9 mouse cellular contexts compared by ENCODE assay signal in genomic region chr13:49020152-49020551, GRCm38 (mm10). TPM values are rescaled to one million over a fixed set of nuclear protein-coding genes. Genes with fewer than 3 reads are reported as not detected.
DNase-seq lines count a peak whose midpoint lies in the region; ATAC-seq lines count a peak whose summit lies in the region.
"Had no signal": no experiment of that assay in that cellular context is flagged by ENCODE, and none has a peak within 500 bp of the region (broad histone marks: within the 10 kb centered on the region; RNA-seq: fewer than 3 reads in every experiment).

No protein-coding gene starts in this region.

- H3K4me1 ChIP-seq in forebrain, embryonic 14.5 days (ENCODE audit: control insufficient read depth, insufficient read depth, low read length), result peaks cover 12% of the 10 kb centered on the region
- H3K4me1 ChIP-seq in forebrain, embryonic 15.5 days, result peaks cover 24% of the 10 kb centered on the region
- H3K4me1 ChIP-seq in limb, embryonic 11.5 days (ENCODE audit: control insufficient read depth, insufficient read depth, low read length), result peaks cover 9% of the 10 kb centered on the region; the same call in 1 of the 2 replicates

- 65% methylated on average over 5 of the region's 5 CpGs for WGBS in forebrain, embryonic 14.5 days
- WGBS in forebrain, embryonic 15.5 days, result 55% methylated on average over 5 of the region's 5 CpGs
- WGBS in limb, embryonic 11.5 days, result 66% methylated on average over 5 of the region's 5 CpGs

- H3K27ac ChIP-seq in forebrain, embryonic 14.5 days (ENCODE audit: low read depth, low read length), result no peak overlapping the region
- H3K27ac ChIP-seq in forebrain, embryonic 15.5 days (replicated peaks), result no peak overlapping the region
- no peak overlapping the region for H3K27ac ChIP-seq in limb, embryonic 11.5 days (replicated peaks; ENCODE audit: low read depth, low read length)
- H3K27ac ChIP-seq: limb, embryonic 13.5 days had no signal

- no peak overlapping the region for H3K4me2 ChIP-seq in forebrain, embryonic 14.5 days (ENCODE audit: low read length)
- H3K4me2 ChIP-seq in forebrain, embryonic 15.5 days (replicated peaks), result no peak overlapping the region
- H3K4me2 ChIP-seq in limb, embryonic 11.5 days (ENCODE audit: low read depth, severe bottlenecking), result no peak overlapping the region
- H3K4me2 ChIP-seq: limb, embryonic 13.5 days had no signal

- no peak overlapping the region for H3K9ac ChIP-seq in forebrain, embryonic 14.5 days (ENCODE audit: low read length)
- H3K9ac ChIP-seq in forebrain, embryonic 15.5 days (replicated peaks), result no peak overlapping the region
- no peak overlapping the region for H3K9ac ChIP-seq in limb, embryonic 11.5 days (ENCODE audit: low read length)
- H3K9ac ChIP-seq: limb, embryonic 13.5 days had no signal

- H3K4me3 ChIP-seq in forebrain, embryonic 14.5 days (ENCODE audit: low read depth, low read length), result no peak overlapping the region
- H3K4me3 ChIP-seq in forebrain, embryonic 15.5 days, result no peak overlapping the region
- H3K4me3 ChIP-seq in limb, embryonic 11.5 days (ENCODE audit: low read depth, low read length), result no peak overlapping the region
- H3K4me3 ChIP-seq: limb, embryonic 13.5 days had no signal

- no peaks in the 10 kb centered on the region; the same call in 1 of the 2 replicates for H3K9me3 ChIP-seq in forebrain, embryonic 14.5 days (replicated peaks; ENCODE audit: control insufficient read depth, low read length)
- no peaks in the 10 kb centered on the region; the same call in 1 of the 2 replicates for H3K9me3 ChIP-seq in forebrain, embryonic 15.5 days
- H3K9me3 ChIP-seq in limb, embryonic 11.5 days (ENCODE audit: control insufficient read depth, low read length), result no peaks in the 10 kb centered on the region; the same call in 1 of the 2 replicates

- H3K27me3 ChIP-seq in forebrain, embryonic 14.5 days (replicated peaks; ENCODE audit: control insufficient read depth, insufficient read depth, low read length), result no peaks in the 10 kb centered on the region
- no peaks in the 10 kb centered on the region for H3K27me3 ChIP-seq in forebrain, embryonic 15.5 days
- no peaks in the 10 kb centered on the region for H3K27me3 ChIP-seq in limb, embryonic 11.5 days (ENCODE audit: control insufficient read depth, insufficient read depth, low read length)
- H3K27me3 ChIP-seq: limb, embryonic 13.5 days had no signal

- no peak for ATAC-seq in forebrain, embryonic 14.5 days
- no peak for ATAC-seq in forebrain, embryonic 15.5 days (replicated peaks)
- no peak for ATAC-seq in limb, embryonic 11.5 days (ENCODE audit: insufficient number of reproducible peaks, low FRiP score, low TSS enrichment, low read depth)

- DNase-seq in forebrain, embryonic 14.5 days (ENCODE audit: low spot score), result peak; percentile 43
- DNase-seq in 416B (ENCODE audit: low read depth), result peak; percentile 18
- DNase-seq in gastrocnemius, adult 18-20 months (ENCODE audit: low spot score), result peak; percentile 83
- DNase-seq in limb, embryonic 11.5 days (ENCODE audit: low spot score), result peak; percentile 36
- DNase-seq in right cerebral cortex, postnatal 36 days (ENCODE audit: low spot score in 2 of 2), result no peak
- no peak for DNase-seq in spleen, adult 18-20 months
- no peak for DNase-seq in lung, postnatal 36 days

- H3K36me3 ChIP-seq in forebrain, embryonic 14.5 days (ENCODE audit: control insufficient read depth, insufficient read depth, low read length), result no peaks in the 10 kb centered on the region
- H3K36me3 ChIP-seq in forebrain, embryonic 15.5 days, result no peaks in the 10 kb centered on the region
- no peaks in the 10 kb centered on the region for H3K36me3 ChIP-seq in limb, embryonic 11.5 days (ENCODE audit: control insufficient read depth, insufficient read depth, low read length)
- H3K36me3 ChIP-seq: limb, embryonic 13.5 days had no signal

RNA-seq across cellular contexts. Expression of gene Fam120a, which starts 52.3 kb away (rescaled TPM):
- polyA plus RNA-seq in forebrain, embryonic 14.5 days (2014; fragmentation: Nextera tagmentation; extraction: Ambion mirVana), result 17.8 and 18.7 TPM in 2 replicates
- polyA plus RNA-seq in forebrain, embryonic 15.5 days (2015; fragmentation: Nextera tagmentation; extraction: Ambion mirVana), result 13.9 and 14.4 TPM in 2 replicates
- 100 to 1,000 TPM; 109 to 116 TPM for total RNA-seq in gastrocnemius, adult 18-20 months (2021)
- polyA plus RNA-seq in limb, embryonic 11.5 days (2014; fragmentation: Nextera tagmentation; extraction: Ambion mirVana), result 20.2 and 22.7 TPM in 2 replicates

Comparison
In these comparisons a context has a peak if more than half of its experiments do, and no peak if none do; other contexts are left out.
1. DNase-seq: peak in forebrain, embryonic 14.5 days (single experiment), 416B (single experiment), gastrocnemius, adult 18-20 months (single experiment) and limb, embryonic 11.5 days (single experiment); none in right cerebral cortex, postnatal 36 days (0 of 2), spleen, adult 18-20 months (0 of 2) and lung, postnatal 36 days (single experiment).